Mouse (Mus musculus) thymus, postnatal 10 days (tissue): ENCODE data around the gene Idh3a.

Experiments
- DNase-seq, 2 experiments: peaks; one replicate each; pipeline ENCODE4 v3.0.0; 2021; ENCODE audit warnings: low spot score in 2 of 2

Gene Idh3a

DNA sequence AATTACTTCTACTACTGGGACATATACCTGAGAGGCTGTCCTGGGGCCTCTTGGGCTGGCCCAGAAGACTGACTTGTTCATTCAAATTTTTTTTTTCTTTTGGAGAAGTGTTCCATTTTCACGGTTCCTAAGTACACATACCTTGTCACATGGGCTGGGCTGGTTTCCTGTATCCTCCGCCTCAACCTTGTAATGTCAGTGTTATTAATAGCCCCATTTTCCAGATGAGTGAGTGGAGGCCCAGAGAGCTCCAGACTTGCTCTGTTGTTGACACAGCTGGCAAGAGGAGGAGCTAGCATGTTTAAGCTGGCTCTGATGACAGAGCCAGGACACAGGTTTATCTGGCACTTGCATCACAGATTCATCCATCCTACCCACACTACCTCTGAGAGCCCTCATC lies 61.3 kb downstream of the Idh3a start:
- DNase-seq: no peak

DNA sequence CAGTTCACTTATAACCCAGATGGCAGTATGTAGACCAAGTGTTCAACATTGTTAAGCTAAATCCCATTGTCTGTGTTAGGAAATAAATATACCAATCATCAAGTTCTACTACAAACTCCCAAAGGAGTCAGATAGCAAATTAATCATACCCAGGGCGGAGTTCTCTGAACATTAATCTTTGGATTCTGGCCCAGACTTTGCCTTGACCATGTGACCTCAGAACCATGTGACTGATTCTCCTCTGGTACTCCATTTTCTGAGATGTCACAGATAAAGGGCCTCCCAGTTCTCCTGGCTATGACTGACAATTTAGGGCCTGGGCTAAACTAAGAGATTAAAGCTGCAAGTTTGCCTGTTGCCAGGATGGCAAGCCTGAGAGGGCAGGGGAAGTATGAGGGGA lies 63.2 kb downstream of the Idh3a start:
- no peak for DNase-seq

DNA sequence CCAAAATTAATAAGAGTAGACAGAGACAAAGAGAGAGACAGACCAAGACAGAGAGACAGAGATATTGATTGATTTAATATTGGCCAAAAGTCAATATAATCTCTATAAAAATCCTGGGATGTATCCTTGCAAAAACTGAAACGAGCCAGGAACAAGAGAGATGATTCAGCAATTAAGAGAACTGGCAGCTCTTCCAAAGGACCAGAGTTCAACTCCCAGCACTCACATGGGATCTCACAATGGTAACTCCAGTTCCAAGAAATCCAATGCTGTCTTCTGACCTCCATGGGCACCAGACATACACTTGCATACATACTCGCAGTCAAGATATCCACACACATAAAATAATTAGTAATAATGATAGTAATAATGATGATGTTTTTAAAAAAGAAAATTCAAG lies 66.6 kb downstream of the Idh3a start:
- no peak for DNase-seq
